Mouse (Mus musculus): Measurements from ENCODE around the gene Tent4b.

Gene Tent4b

DNA sequence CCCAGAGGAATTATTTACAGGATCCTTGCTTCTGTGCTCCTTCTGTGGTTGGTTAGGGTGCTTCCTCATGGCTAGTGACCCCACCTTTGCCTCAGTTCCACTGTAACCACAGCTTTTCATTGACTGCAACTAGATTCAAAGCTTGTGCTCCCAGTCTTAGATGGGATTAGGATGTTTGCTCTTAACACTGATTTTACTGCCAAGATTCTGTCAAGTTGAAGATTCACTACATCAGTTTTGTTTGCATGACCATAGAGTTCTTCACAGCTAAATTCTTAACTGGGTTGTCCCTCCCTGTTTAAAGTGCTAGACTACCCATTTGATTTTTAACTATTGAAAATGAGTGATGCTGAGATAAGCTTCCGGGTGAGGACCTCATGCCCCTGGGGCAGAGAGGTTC, 29.3 kb downstream of the Tent4b start:
- DNase-seq (ENCODE audit: low spot score): no peak

- DNase-seq (ENCODE audit: low spot score): no peak
Observed at GRCm38 (mm10) chr8:88228800-88229199, 29.8 kb downstream of the Tent4b start.

DNA sequence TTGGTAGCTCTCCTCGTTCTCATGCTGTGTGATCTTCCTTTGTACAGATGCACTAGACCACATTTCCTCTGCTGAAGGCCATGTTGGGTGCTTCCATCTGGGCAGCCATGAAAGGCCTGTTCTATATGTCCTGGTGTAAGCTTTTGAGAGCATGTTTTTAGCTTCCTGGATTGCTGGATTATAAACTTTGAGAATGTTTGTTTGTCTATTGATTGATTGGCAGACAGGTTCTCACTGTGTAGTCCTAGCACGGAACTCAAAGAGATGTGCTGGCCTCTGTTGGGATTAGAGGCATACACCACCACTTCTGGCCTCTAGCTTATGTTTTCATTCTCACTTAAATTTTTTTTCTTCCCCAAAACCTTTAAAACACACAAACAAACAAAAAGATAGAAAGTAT, 37.7 kb downstream of the Tent4b start:
- DNase-seq (ENCODE audit: low spot score): no peak

- DNase-seq (ENCODE audit: low spot score): no peak
Observed at GRCm38 (mm10) chr8:88237606-88238005, 38.6 kb downstream of the Tent4b start.

- no peak for DNase-seq (ENCODE audit: low spot score)
Observed at GRCm38 (mm10) chr8:88239277-88239676, 40.3 kb downstream of the Tent4b start.

GRCm38 (mm10) chr8:88241871-88242270, 42.9 kb downstream of the Tent4b start:
- no peak for DNase-seq (ENCODE audit: low spot score)

DNA sequence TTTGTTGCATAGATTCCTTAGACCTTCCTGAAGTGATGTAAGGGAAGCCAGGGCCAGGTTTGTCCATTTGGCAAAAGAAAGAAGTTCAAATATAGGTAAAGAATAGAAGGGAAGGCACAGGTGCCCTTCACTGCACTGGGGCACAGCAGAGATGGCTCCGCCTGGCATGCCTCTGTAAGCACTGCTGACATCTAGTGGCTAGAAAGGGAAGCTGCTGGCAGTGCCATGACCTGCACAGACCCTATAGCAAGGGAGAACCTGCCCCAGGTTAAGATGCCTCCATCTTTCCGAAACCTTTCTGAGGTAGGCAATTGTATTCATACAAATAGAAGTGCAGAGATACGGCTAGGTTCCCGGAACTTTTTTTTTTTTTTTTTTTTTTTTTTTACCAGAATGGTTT, 45.3 kb downstream of the Tent4b start:
- DNase-seq (ENCODE audit: low spot score): peak; percentile 69

DNA sequence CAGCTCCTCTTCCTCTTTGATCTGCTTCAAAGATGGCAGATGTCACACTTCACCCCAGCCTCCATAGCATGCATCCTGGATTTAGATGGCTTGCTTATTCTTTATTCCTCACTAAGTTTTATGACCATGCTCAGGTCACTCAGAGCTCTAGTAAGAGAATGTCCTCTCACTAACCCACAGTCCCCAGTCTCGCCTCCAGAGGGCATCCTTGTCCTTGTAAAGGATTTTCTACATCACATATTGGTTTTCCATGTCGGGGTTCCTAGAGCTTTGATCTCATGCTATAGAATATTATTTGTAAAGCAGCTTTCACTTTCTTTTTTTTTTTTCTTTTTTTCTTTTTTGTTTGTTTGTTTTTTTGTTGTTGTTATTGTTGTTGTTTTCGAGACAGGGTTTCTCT, 53.8 kb downstream of the Tent4b start:
- no peak for DNase-seq (ENCODE audit: low spot score)

DNA sequence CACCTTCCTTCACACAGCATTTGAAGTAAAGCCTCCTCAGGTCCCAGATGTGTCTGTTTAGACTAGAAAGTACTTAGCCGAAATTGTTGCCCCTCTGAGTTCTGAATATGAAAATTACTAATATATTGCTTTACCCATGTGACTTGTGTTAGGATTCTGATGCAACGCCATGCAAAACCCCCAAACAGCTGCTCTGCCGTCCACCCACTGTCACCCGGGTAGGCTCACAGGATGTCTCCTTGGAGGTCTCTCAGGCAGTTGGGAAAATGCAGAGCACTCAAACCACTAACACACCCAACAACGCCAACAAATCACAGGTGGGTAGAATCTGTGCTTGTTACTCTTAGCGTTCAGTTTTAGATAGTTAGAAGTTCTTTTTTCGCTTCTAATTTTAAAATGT, 55.9 kb downstream of the Tent4b start:
- DNase-seq (ENCODE audit: low spot score): no peak

- DNase-seq (ENCODE audit: low spot score): no peak
Observed at GRCm38 (mm10) chr8:88258024-88258423, 59.0 kb downstream of the Tent4b start.

DNA sequence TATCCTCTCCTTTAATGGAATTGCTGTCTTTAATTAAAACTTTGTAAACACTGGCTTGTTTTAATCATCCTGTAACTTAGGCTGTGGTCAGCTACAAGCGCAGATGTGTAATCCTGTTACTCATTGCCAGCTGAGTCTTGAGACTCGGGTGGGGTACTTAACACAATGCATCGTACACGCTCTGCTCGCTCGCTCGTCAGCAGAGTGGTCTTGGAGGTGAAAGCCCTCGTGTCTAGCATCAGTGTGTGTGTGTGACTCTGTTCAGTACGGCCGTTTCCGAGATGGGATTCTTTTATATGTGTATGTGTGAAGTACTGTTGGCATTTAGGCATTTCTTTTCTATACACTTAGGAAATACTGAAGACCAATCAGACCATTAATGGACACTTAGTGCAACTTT, 59.5 kb downstream of the Tent4b start:
- DNase-seq (ENCODE audit: low spot score): no peak

DNA sequence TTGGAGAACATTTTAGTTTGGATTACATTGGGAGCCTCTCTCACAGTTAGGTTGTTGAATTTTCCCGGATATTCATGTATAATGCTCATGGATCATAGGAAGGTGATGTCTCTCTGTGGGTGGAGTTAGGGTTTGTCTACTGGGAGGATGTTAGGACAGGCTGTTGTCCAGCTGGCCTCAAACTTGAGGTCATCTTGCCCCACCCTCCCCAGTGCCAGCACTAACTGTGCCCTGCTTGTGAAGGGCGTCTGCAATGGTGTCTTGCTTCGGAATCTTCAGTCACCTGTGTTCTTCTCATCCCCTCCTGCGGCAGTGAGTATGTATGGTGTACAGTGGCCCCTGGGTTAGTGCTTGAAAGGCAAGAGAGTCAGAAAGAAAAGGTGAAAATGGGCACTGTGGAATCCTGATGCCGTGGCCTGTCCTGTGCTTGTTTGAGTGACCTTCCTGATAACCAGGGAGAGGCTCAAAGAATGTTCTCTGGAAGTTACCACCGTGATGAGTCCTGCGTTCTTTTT, 61.5 kb downstream of the Tent4b start:
- no peak for DNase-seq (ENCODE audit: low spot score)

GRCm38 (mm10) chr8:88262831-88263635, 64.0 kb downstream of the Tent4b start:
- no peak for DNase-seq (ENCODE audit: low spot score)

DNA sequence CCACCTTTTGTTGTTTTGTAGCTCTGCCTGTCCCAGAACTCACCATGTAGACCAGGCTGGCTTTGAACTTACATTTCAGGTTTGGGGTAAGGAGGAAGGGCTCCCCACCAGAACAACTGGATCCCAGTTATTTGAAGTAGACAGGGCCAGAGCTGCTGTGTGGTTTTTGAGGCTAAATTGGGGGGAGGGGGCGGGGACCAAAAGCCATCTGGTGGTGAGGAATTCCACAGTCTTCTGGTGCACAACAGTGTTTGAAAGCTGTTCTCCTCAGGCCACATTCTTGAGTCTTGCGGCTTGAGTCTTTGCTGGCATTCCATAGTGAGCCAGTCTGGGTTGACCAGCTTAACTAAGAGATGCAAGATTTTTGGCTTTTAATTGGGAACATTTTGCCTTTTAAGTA, 66.5 kb downstream of the Tent4b start:
- DNase-seq (ENCODE audit: low spot score): no peak

DNA sequence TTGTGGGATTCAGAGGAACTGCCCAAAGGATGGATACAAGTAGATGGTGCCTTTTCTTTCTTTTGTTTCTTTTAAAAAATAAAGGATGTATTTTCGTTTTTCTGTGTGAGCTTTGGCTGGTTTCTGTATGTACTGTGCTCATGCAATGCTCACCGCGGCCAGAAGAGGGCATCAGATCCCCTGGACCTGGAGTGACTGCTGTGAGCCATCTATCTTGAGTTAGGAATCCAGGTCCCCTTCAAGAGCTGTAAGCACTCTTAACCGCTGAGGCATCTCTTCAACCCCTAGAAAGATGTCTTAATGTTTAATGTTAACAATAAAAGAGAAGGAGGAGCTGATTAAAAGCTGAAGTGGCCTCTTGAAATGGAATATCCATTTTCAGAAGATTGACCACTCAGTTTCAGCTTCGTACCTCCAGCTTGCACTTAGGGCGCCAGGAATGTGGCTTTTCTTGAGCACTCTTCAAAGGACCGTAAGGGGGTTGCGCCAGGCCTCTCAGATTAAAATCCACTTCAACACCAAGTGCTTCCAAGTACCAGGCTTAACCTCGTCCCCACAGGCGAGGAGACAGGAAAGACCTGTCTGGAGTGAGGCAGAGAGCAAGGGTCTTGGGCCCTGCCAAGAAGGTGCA, 67.3 kb downstream of the Tent4b start:
- peak; percentile 78 for DNase-seq (ENCODE audit: low spot score)

- DNase-seq (ENCODE audit: low spot score): no peak
Observed at GRCm38 (mm10) chr8:88266801-88267403, 67.9 kb downstream of the Tent4b start.

GRCm38 (mm10) chr8:88269107-88269875, 70.3 kb downstream of the Tent4b start:
- peak; percentile 40 for DNase-seq (ENCODE audit: low spot score)

DNA sequence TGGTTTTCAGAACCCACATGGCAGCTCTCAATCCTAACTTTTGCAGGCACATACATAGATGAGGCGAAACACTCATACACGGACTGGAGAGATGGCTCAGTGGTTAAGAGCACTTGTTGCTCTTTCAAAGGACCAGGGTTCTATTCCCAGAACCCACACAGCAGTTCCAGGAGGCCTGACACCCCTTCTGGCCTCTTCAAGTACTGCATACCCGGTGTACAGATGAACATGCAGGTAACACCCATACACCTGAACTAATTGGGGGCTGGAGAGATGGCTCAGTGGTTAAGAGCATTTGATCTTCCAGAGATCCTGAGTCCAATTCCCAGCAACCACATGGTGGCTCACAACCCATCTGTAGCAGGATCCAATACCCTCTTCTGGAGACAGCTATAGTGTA, 71.1 kb downstream of the Tent4b start:
- no peak for DNase-seq (ENCODE audit: low spot score)

DNA sequence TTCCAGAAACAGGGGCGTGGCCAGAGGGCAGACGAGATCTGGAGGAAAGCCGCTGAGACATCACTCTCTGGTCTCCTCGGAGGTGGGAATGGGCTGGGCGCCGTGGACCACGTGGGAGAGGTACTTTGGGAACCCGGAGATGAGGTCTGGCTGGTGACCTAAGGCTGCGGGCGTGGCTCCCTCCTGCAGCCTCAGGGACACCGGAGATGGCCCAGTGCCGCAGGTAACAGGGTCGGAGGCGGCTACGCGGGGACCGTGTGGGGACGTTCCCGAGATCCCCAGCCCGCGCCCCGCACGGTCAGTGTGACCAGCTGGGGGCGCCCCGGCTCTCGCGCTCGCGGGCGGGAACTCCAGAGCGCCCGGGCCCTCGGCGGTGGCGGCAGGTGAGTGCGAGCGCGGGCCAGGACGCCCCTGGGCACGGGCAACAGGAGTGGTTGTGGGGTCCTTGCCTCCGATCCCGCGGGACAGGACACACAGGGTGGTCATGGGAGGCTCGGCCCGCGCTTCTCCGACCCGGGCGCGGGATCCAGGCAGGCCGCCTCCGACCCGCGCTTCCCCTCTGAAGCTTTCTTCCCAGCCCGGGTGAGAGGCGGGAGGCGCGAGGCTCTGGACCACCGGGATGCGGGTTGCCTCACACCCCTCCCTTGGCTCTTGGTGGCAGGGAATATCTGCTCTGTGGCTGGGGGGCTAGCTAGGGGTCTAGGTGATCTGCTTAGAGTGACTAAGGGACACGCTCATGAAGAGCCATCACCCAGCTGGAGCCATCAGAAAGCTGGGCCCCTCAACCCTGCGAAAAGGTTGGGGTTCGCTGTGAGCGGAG, 73.4 kb downstream of the Tent4b start, which contains the start of gene Adcy7:
TSS of gene Adcy7 (plus strand) at position 173 of the 820 bp plus-strand sequence.
- peak; percentile 66 for DNase-seq (ENCODE audit: low spot score)

DNA sequence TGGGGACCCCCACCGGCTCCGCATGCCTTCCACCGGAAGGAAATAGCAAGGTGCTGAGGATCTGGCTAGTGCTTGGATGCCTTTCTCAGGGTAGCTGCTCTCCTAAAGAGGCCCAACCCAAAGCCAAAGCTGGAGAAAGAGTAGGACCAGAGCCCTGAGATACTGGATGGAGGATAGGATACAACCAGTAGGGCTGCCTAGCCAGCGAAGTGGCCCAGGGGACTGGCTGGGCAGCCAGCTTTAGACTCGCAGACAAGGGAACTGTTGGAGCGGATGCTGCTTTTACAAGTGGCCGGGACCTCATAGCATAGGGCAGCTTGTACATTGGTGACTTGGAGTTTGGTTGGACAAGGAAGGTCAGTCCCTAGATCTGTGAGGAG, 74.0 kb downstream of the Tent4b start:
- no peak for DNase-seq (ENCODE audit: low spot score)

DNA sequence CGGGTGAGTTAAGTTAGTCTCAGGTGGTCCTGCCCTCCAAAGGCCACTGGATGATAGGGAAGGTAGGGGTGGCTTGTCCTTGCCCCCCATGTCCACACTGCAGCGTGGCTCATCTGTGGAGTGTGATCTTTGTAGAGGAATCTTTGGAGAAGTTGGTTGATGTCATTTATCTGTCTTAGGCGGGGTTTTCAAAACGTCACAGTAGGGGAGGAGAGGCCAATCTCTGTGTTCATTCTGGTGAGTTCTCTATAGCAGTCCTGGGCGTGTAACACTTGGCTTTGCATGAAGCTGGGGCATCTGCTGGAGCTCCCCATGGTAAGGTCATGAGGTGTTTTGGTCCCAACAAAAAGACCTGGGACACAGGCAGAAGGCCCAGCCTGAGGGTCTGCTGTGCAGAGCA, 75.1 kb downstream of the Tent4b start:
- no peak for DNase-seq (ENCODE audit: low spot score)
